Mouse (Mus musculus) heart, adult 2 months (tissue): ENCODE results near the gene Hoxb2. TPM values are rescaled to one million over a fixed set of nuclear protein-coding genes. Genes with fewer than 3 reads are reported as not detected.

Experiments
- DNase-seq, 2 experiments: peaks; one replicate each; pipeline ENCODE4 v3.0.0; 2021
- H3K27ac ChIP-seq: fragments of 200-600 bp; 2 replicates; pipeline ENCODE4 v1.8.1; 2022
- H3K27me3 ChIP-seq: fragments of 200-500 bp; 2 replicates; pipeline ENCODE4 v1.6.1; 2012; ENCODE audit warnings: mild to moderate bottlenecking, low read length, inconsistent platforms, mixed read lengths; ENCODE audit not compliant: control insufficient read depth, insufficient read depth
- H3K36me3 ChIP-seq: fragments of 200-500 bp; 2 replicates; pipeline ENCODE4 v1.6.1; 2012; ENCODE audit warnings: low read length, inconsistent platforms; ENCODE audit not compliant: control insufficient read depth, insufficient read depth
- H3K4me1 ChIP-seq: fragments of 200-500 bp; 2 replicates; pipeline ENCODE4 v1.6.1; 2011; ENCODE audit warnings: low read length; ENCODE audit not compliant: control insufficient read depth, insufficient read depth
- H3K4me3 ChIP-seq: fragments of 200-600 bp; 2 replicates; pipeline ENCODE4 v1.8.1; 2022
- H3K79me2 ChIP-seq: fragments of 200-500 bp; replicated peaks from 2 replicates; pipeline ENCODE4 v1.6.1; 2012; ENCODE audit warnings: mild to moderate bottlenecking, inconsistent platforms, low read length, moderate library complexity, mixed read lengths; ENCODE audit not compliant: control insufficient read depth, insufficient read depth
- H3K9ac ChIP-seq: fragments of 200-500 bp; 2 replicates; pipeline ENCODE4 v1.6.1; 2012; ENCODE audit warnings: low read depth, mild to moderate bottlenecking, control low read depth, inconsistent platforms, low read length, mixed read lengths
- CTCF ChIP-seq: fragments of 200-600 bp; IDR thresholded peaks from 2 replicates; pipeline ENCODE4 v1.8.1; 2022; ENCODE audit warnings: antibody characterized with exemption, mild to moderate bottlenecking, moderate library complexity
- EP300 ChIP-seq: fragments of 200-500 bp; IDR thresholded peaks from 2 replicates; pipeline ENCODE4 v1.6.1; 2011; ENCODE audit warnings: low read depth, low read length, control low read depth; ENCODE audit not compliant: insufficient read depth
- POLR2A ChIP-seq: fragments of 200-500 bp; IDR thresholded peaks from 2 replicates; pipeline ENCODE4 v1.6.1; 2011; ENCODE audit warnings: mild to moderate bottlenecking, low read depth, low read length, control low read depth; ENCODE audit not compliant: insufficient read depth
- WGBS: fragments of 180-500 bp; shearing (Covaris S2); methylation state at CpG from one replicate; pipeline ENCODE4 v1.1.7; 2018; 5-methylcytosine and 5-hydroxymethylcytosine counted together
- intact Hi-C: fragments of 180-260 bp; cut with DNase I; formaldehyde crosslinking; loops from one replicate; pipeline ENCODE4 v1.15.1; 2025
- polyA plus RNA-seq: library from polyadenylated mRNA; depleted of rRNA; stranded (reverse); fragments of >200 nt; gene quantifications from 2 replicates; pipeline ENCODE4 v1.2.3, GENCODE M21; 2012
- total RNA-seq, 2 experiments: library from RNA; stranded (reverse); gene quantifications; 2 replicates each; pipeline ENCODE4 v1.2.3; 2021

The Hoxb2 gene
- total and polyA plus RNA-seq, 3 experiments: 0.23 to 1.4 (median 0.68) TPM

DNA sequence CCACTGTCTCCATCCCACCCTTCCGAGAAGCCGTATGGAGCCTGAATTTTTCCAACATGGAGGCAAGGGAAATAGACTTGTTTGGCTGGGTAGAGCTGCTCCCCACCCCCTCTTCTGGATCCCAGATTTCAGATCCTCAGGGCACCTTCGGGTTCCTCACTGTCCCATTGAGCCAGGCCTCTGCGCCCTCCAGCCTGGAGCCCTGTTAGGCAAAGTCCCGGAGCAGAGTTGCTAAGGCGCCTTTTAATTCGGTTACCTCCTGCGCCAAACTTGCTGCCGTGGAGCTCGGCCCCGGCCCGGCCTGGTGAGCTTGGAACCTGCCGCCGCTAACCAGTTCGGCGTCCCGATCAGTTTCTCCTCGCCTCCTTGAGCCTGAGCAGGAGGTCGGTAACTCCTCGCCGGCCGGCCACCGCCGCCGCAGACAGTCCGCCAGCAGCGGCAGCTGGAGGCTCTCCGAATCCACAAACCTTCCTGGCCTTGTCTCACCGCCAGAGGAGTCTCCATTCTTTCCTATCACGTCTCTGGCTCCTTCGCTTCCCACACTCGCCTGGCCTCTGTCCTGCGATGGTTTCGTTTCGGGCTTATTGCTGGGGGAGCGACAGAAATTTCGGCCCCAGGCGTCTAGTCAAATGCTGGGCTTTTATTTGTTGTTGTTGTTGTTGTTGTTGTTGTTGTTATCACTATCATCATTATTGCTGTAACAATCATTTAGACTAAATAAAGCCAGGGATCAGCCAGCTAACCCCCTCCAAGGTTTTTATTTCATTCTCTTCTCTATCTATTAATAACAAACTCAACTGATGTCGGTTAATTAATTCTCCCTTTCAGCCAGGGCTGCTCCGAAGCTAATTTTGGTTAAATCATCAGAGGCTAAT, 8.4 kb upstream of the Hoxb2 start:
- Histone ChIP-seq H3K4me1 (no peaks in the 10 kb centered on the region), H3K36me3 (no peaks in the 10 kb centered on the region), H3K4me3 (peak overlapping the region; percentile 47), H3K27me3 (peaks cover 21% of the 10 kb centered on the region), H3K27ac (peak overlapping the region; percentile 75), H3K9ac (peak overlapping the region; percentile 83), H3K79me2 (no peaks in the 10 kb centered on the region)
- WGBS: 2% methylated on average over 40 of the region's 40 CpGs
- TF ChIP-seq CTCF (0 out of 2 replicates have a peak, but pooled peaks have one; percentile 4), EP300 (no peak)
- DNase-seq: peak; percentile 59 to 67
- intact Hi-C loops: loop anchor here (1.0 kb wide), 1 partner anchor 28 kb away; no protein-coding TSS in a partner anchor

GRCm38 (mm10) chr11:96342576-96342930, 7.8 kb upstream of the Hoxb2 start:
- no peak for DNase-seq
- Histone ChIP-seq H3K4me3 (peak overlapping the region; percentile 47), H3K27ac (peak overlapping the region; percentile 75), H3K27me3 (peaks cover 21% of the 10 kb centered on the region), H3K9ac (no peak overlapping the region), H3K36me3 (no peaks in the 10 kb centered on the region), H3K79me2 (no peaks in the 10 kb centered on the region), H3K4me1 (no peaks in the 10 kb centered on the region)
- TF ChIP-seq EP300: no peak
- no peak for TF ChIP-seq CTCF
- no peak for TF ChIP-seq POLR2A
- intact Hi-C loops: no loop called here
- 16% methylated on average over 4 of the region's 4 CpGs for WGBS

DNA sequence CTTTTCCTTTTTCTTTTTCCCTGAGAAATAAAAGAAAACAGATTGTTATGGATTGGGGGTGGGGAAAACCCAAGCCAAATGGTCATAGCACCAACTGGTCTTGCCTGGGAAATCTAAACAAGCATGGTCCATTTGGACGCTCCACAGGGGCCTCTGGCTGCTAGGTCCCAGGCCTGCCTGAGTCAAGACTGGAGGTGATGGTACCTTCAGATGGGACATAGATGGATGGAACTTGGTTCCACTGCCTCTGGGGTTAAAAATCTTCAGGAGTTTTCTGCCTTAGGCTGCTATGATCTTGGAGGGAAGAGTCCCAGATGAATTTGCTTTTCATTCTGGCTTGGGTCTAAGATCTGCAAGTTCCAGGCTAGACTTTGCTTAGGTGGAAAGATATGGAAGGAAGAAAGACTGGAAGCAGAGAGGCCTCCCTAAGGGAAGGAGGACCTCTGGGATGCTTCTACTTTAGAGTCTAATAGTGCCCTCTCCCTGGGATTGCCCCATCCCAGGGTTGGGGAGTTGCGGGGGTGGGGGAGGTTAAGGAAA, 7.0 kb upstream of the Hoxb2 start:
- Histone ChIP-seq H3K36me3 (no peaks in the 10 kb centered on the region), H3K9ac (no peak overlapping the region), H3K4me1 (no peaks in the 10 kb centered on the region), H3K27me3 (peaks cover 21% of the 10 kb centered on the region), H3K4me3 (no peak overlapping the region), H3K79me2 (no peaks in the 10 kb centered on the region), H3K27ac (no peak overlapping the region)
- WGBS: 65% methylated on average over 2 of the region's 2 CpGs
- TF ChIP-seq EP300 (no peak), POLR2A (no peak), CTCF (no peak)
- no peak for DNase-seq
- intact Hi-C loops: no loop called here

- H3K36me3 ChIP-seq: no peaks in the 10 kb centered on the region
- no peak for DNase-seq
- H3K79me2 ChIP-seq: no peaks in the 10 kb centered on the region
- no peak overlapping the region for H3K4me3 ChIP-seq
- 32% methylated on average over 40 of the region's 40 CpGs for WGBS
- no peak overlapping the region for H3K9ac ChIP-seq
- intact Hi-C loops: no loop called here
- no peaks in the 10 kb centered on the region for H3K4me1 ChIP-seq
- peaks cover 21% of the 10 kb centered on the region for H3K27me3 ChIP-seq
- H3K27ac ChIP-seq: no peak overlapping the region
- TF ChIP-seq EP300 (no peak), CTCF (no peak), POLR2A (no peak)
These were observed 6.1 kb upstream of the Hoxb2 start for GRCm38 (mm10) chr11:96344061-96344877.

- no peaks in the 10 kb centered on the region for H3K4me1 ChIP-seq
- no peak overlapping the region for H3K27ac ChIP-seq
- H3K79me2 ChIP-seq: no peaks in the 10 kb centered on the region
- intact Hi-C loops: no loop called here
- no peak overlapping the region for H3K4me3 ChIP-seq
- peaks cover 21% of the 10 kb centered on the region for H3K27me3 ChIP-seq
- WGBS: 31% methylated on average over 6 of the region's 6 CpGs
- no peak overlapping the region for H3K9ac ChIP-seq
- DNase-seq: no peak
- TF ChIP-seq CTCF (no peak), POLR2A (no peak), EP300 (no peak)
- no peaks in the 10 kb centered on the region for H3K36me3 ChIP-seq
These were observed 5.5 kb upstream of the Hoxb2 start for GRCm38 (mm10) chr11:96344878-96345159.
